Mouse (Mus musculus) cerebellum, postnatal 36 days (tissue): Measurements from ENCODE around the gene Drd4.

ENCODE experiments used
- DNase-seq, 2 experiments: peaks; one replicate each; pipeline ENCODE4 v3.0.0; 2021 to 2022; ENCODE audit warnings: mixed read lengths in 2 of 2

Drd4 gene

GRCm38 (mm10) chr7:141335682-141336081 lies 43.9 kb downstream of the Drd4 start:
- DNase-seq: peak; percentile 63 to 66

- no peak for DNase-seq
Measured at GRCm38 (mm10) chr7:141336296-141336695, 44.5 kb downstream of the Drd4 start.

- DNase-seq: no peak
Measured at GRCm38 (mm10) chr7:141337716-141338416, 46.1 kb downstream of the Drd4 start.

- DNase-seq: no peak
Measured at GRCm38 (mm10) chr7:141338576-141339131, 46.8 kb downstream of the Drd4 start, which contains the start of gene Eps8l2. Gene Eps8l2 (plus strand): TSS chr7:141338880.

GRCm38 (mm10) chr7:141339215-141339920 lies 47.6 kb downstream of the Drd4 start:
- no peak for DNase-seq

GRCm38 (mm10) chr7:141340023-141340422 lies 48.2 kb downstream of the Drd4 start:
- DNase-seq: no peak

GRCm38 (mm10) chr7:141340476-141340875 lies 48.7 kb downstream of the Drd4 start:
- DNase-seq: no peak

GRCm38 (mm10) chr7:141341689-141342226 lies 50.0 kb downstream of the Drd4 start:
- no peak for DNase-seq

GRCm38 (mm10) chr7:141343230-141343629 lies 51.4 kb downstream of the Drd4 start:
- no peak for DNase-seq

- DNase-seq: no peak
Measured at GRCm38 (mm10) chr7:141343696-141344095, 51.9 kb downstream of the Drd4 start.

- no peak for DNase-seq
Measured at GRCm38 (mm10) chr7:141344787-141345186, 53.0 kb downstream of the Drd4 start.
